Mouse (Mus musculus) liver, embryonic 14.5 days (tissue): ENCODE results near the gene Vamp3. TPM values are rescaled to one million over a fixed set of nuclear protein-coding genes. Genes with fewer than 3 reads are reported as not detected.

Experiments
- ATAC-seq: fragments of 200-750 bp; cut with Nextera tagmentation; 2 replicates; pipeline ENCODE4 v1.8.0; 2017; ENCODE audit warnings: moderate number of reproducible peaks, mild to moderate bottlenecking, moderate library complexity; ENCODE audit not compliant: insufficient read depth
- DNase-seq, 3 experiments: peaks; one replicate each; pipeline ENCODE4 v3.0.0-alpha.2; 2012 to 2013; ENCODE audit warnings: low read depth in 3 of 3, low spot score in 3 of 3
- H3K27ac ChIP-seq: fragments of 300-500 bp; sonication (generic); 2 replicates; pipeline ENCODE4 v1.5.1; 2014; ENCODE audit warnings: moderate library complexity, mild to moderate bottlenecking, control low read depth, inconsistent platforms
- H3K27me3 ChIP-seq: fragments of 300-500 bp; sonication (generic); 2 replicates; pipeline ENCODE4 v1.6.1; 2014; ENCODE audit warnings: mild to moderate bottlenecking, low read length, moderate library complexity; ENCODE audit not compliant: control insufficient read depth, insufficient read depth
- H3K36me3 ChIP-seq: fragments of 300-500 bp; sonication (generic); replicated peaks from 2 replicates; pipeline ENCODE4 v1.6.1; 2014; ENCODE audit warnings: low read depth; ENCODE audit not compliant: control insufficient read depth, insufficient read depth
- H3K4me1 ChIP-seq, 2 experiments: fragments of 200-500 bp in 1 of 2; fragments of 300-500 bp in 1 of 2; sonication (generic) in 1 of 2; replicated peaks; 2 replicates each; pipeline ENCODE4 v1.6.1; 2012 to 2014; ENCODE audit warnings: antibody characterized with exemption in 1 of 2, inconsistent platforms in 1 of 2, low read length in 1 of 2; ENCODE audit not compliant: control insufficient read depth in 2 of 2, insufficient read depth in 2 of 2
- H3K4me2 ChIP-seq: fragments of 300-500 bp; sonication (generic); 2 replicates; pipeline ENCODE4 v1.6.1; 2014; ENCODE audit warnings: low read depth, mild to moderate bottlenecking, control low read depth, moderate library complexity
- H3K4me3 ChIP-seq, 2 experiments: fragments of 200-500 bp in 1 of 2; fragments of 300-500 bp in 1 of 2; sonication (generic) in 1 of 2; 2 replicates each; pipeline ENCODE4 v1.5.1; 2012 to 2014; ENCODE audit warnings: low read depth in 2 of 2, low read length in 2 of 2, mild to moderate bottlenecking in 2 of 2, control low read depth in 1 of 2, inconsistent platforms in 1 of 2, moderate library complexity in 1 of 2; ENCODE audit not compliant: insufficient read depth in 1 of 2
- H3K9ac ChIP-seq: fragments of 300-500 bp; sonication (generic); replicated peaks from 2 replicates; pipeline ENCODE4 v1.6.1; 2014; ENCODE audit warnings: mild to moderate bottlenecking, control low read depth, moderate library complexity
- H3K9me3 ChIP-seq: fragments of 300-500 bp; sonication (generic); 2 replicates; pipeline ENCODE4 v1.6.1; 2016; ENCODE audit warnings: low read length, mixed read lengths; ENCODE audit not compliant: control insufficient read depth
- CTCF ChIP-seq: IDR thresholded peaks from 2 replicates; pipeline ENCODE4 v1.5.1; 2016; ENCODE audit warnings: antibody characterized with exemption, low read depth, control low read depth
- EP300 ChIP-seq: IDR thresholded peaks from 2 replicates; pipeline ENCODE4 v1.6.1; 2016; ENCODE audit warnings: antibody characterized with exemption, low read depth
- WGBS: fragments of 180-500 bp; shearing (Covaris S2); extraction: QIAGEN DNeasy Blood & Tissue Kit; methylation state at CpG from one replicate; pipeline ENCODE4 v1.1.7; 2014; ENCODE audit not compliant: insufficient replicate concordance; 5-methylcytosine and 5-hydroxymethylcytosine counted together
- polyA plus RNA-seq, 2 experiments: library from polyadenylated mRNA; depleted of rRNA in 1 of 2; stranded (reverse) in 1 of 2; unstranded in 1 of 2; fragments of >200 nt; fragmentation: Nextera tagmentation in 1 of 2; extraction: Ambion mirVana in 1 of 2; gene quantifications; 2 replicates each; pipeline versions ENCODE4 v1.2.1 to v1.2.3; 2012 to 2014

The Vamp3 gene
- polyA plus RNA-seq, 2 experiments: 11.0 to 24.7 TPM

- Histone ChIP-seq H3K9ac (no peak overlapping the region), H3K4me3 (no peak overlapping the region), H3K36me3 (peaks cover 15% of the 10 kb centered on the region), H3K27ac (no peak overlapping the region), H3K27me3 (no peaks in the 10 kb centered on the region), H3K4me2 (no peak overlapping the region), H3K4me1 (peaks cover under 1% of the 10 kb centered on the region in 2 experiments), H3K9me3 (no peaks in the 10 kb centered on the region)
- 70% methylated on average over 1 of the region's 1 CpGs for WGBS
- DNase-seq (no peak), ATAC-seq (no peak)
- TF ChIP-seq CTCF: no peak
- no peak for TF ChIP-seq EP300
Observed at GRCm38 (mm10) chr4:151051162-151051561, 6.6 kb downstream of the Vamp3 start.

GRCm38 (mm10) chr4:151046524-151046923 is 11.2 kb downstream of the Vamp3 start:
- Histone ChIP-seq H3K9me3 (no peaks in the 10 kb centered on the region), H3K4me2 (no peak overlapping the region), H3K9ac (no peak overlapping the region), H3K27me3 (no peaks in the 10 kb centered on the region), H3K4me3 (no peak overlapping the region), H3K27ac (no peak overlapping the region), H3K36me3 (peaks cover 13% of the 10 kb centered on the region), H3K4me1 (peaks cover 3 to 13% of the 10 kb centered on the region in 2 experiments; a peak in 3 of 4 replicates)
- DNase-seq: no peak
- no peak for TF ChIP-seq CTCF
- no peak for TF ChIP-seq EP300
- ATAC-seq: no peak
- 65% methylated on average over 3 of the region's 3 CpGs for WGBS

- no peak for TF ChIP-seq CTCF
- TF ChIP-seq EP300: no peak
- Histone ChIP-seq H3K27me3 (no peaks in the 10 kb centered on the region), H3K4me1 (peaks cover 3 to 13% of the 10 kb centered on the region in 2 experiments; a peak in 3 of 4 replicates), H3K36me3 (peaks cover 12% of the 10 kb centered on the region), H3K9ac (peak overlapping the region; percentile 48), H3K27ac (no peak overlapping the region; the same call in 1 of the 2 replicates), H3K4me2 (peak overlapping the region; percentile 99), H3K4me3 (peak overlapping the region; percentile 59 to 62), H3K9me3 (no peaks in the 10 kb centered on the region)
- ATAC-seq: no peak
- DNase-seq: no peak
- 7% methylated on average over 21 of the region's 21 CpGs for whole genome bisulfite sequencing
Observed at GRCm38 (mm10) chr4:151044944-151045570, 12.7 kb downstream of the Vamp3 start.

- WGBS: under 1% methylated on average over 76 of the region's 79 CpGs
- H3K9me3 ChIP-seq: no peaks in the 10 kb centered on the region
- ATAC-seq (peak; percentile 96), DNase-seq (peak; percentile 85 to 89 (median 89))
- peak within 1 kb of the TSS; percentile 99 for H3K4me2 ChIP-seq
- H3K4me1 ChIP-seq: peaks cover 3 to 13% of the 10 kb centered on the region in 2 experiments; a peak in 3 of 4 replicates
- no peaks in the 10 kb centered on the region for H3K27me3 ChIP-seq
- TF ChIP-seq EP300 (no peak), CTCF (0 out of 2 replicates have a peak, but pooled peaks have one; percentile 3)
- H3K9ac ChIP-seq: peak within 1 kb of the TSS; percentile 72
- H3K36me3 ChIP-seq: peaks cover 8% of the 10 kb centered on the region
- H3K4me3 ChIP-seq: peak within 1 kb of the TSS; percentile 62 to 68
- no peak within 1 kb of the TSS; the same call in 1 of the 2 replicates for H3K27ac ChIP-seq
Observed at GRCm38 (mm10) chr4:151044037-151044943, 13.5 kb downstream of the Vamp3 start, which contains the start of gene Per3. Per3 (minus strand) TSS chr4:151044665.
